Mouse (Mus musculus): ENCODE data around the gene Nrf1.

Gene Nrf1

DNA sequence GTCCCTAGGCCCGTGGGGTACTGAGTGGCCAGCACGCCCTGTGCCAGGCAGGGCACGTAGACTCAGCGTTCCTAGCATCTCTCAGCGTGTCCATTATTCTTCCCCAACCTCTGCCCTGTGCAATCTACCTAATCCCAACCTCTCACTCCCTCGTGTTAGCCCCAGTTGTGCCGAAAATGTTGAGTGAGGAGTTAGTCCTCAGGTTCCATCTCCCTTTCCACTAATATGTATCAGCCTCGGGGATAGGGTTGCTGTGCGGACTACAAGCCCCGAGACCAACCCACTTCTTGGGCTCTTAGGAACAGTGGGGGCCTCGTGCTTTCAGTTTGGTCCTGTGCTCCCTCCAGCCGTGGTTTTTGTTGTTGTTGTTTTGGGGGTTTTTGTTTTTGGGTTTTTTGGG is 128.7 kb downstream of the Nrf1 start:
- DNase-seq (ENCODE audit: low spot score): no peak

DNA sequence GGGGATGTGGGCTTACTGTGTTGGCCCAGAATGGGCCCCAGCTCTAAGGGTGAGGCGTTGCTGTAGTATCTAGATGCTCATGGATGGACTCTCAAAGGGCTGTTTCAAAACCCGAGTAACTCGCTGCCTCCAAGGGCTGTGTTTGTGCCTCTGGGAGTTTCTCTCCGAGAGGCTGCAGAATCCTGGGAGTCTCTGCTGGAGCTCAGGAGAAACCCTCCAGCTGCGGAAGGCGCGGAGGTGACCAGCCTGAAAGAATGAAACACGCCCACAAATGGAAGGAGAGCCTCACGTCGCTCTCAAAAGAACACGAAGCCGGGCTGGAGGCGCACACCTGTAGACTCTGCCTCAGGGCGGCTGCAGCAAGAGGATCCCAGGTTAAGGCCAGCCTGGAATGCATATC is 129.5 kb downstream of the Nrf1 start:
- DNase-seq (ENCODE audit: low spot score): no peak

DNA sequence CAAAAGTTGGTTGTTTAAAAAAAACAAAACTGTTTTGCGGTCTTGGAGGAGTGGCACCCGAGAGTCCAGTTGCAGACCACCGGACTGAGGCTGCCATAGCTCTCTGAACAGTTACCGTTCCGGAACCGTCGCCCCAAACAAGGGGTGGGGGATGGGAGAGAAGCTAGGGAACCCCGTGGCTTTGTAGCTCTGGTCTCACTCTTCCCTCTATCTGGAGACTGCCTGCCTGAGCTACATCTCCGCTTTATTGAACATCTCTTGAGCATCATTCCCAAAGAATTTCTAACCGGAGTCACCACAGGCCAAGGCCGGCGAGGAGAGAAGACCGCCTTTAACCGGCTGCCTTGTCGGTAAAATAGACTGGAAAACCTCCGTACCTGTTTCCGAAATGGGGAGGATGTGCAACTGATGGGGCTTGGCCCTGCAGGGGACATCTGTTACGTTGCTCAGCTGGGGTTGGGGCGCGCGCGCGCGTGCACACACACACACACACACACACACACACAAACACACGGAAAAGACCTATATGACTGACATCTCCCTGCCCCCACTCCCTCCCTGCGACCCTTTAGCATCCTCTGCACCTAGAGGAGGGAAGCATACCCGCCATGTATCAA is 130.3 kb downstream of the Nrf1 start:
- no peak for DNase-seq (ENCODE audit: low spot score)

DNA sequence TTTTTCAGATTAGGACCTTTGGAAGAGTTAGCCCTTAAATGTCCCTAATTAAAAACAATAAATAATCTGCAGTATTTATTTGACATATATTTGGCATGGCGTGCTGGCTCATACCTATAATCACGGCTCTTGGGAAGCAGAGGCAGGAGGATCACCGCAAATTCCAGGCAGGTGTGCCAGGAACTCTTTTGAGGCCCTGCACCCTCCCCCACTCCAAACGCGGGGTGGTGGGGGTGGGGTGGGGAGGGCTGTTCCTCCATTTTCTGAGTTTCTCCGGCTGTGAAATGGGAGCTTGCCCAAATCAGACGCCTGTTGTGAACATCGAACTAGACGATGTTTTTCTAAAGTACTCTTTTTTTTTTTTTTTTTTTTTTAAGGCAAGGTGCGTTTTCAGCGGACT is 131.3 kb downstream of the Nrf1 start:
- no peak for DNase-seq (ENCODE audit: low spot score)

DNA sequence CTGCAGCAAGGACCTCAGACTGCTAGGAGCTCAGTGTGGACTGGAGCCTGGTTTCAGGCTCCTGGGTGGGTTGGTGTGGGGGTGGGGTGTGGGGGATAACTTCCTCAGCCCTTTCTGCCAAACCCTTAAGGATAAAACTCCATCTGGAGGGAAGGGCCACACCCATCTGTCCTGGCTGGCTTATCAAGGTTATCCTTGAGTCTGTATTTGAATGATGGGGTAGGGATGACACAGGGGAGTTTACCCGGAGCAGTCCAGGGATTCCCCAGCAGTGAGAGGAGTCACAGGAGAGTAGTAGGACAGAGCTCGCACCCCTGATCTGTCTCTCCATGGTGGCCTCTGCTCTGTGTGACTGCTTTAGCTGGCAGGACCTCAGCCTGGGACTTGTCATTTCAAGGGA is 132.5 kb downstream of the Nrf1 start:
- DNase-seq (ENCODE audit: low spot score): no peak

DNA sequence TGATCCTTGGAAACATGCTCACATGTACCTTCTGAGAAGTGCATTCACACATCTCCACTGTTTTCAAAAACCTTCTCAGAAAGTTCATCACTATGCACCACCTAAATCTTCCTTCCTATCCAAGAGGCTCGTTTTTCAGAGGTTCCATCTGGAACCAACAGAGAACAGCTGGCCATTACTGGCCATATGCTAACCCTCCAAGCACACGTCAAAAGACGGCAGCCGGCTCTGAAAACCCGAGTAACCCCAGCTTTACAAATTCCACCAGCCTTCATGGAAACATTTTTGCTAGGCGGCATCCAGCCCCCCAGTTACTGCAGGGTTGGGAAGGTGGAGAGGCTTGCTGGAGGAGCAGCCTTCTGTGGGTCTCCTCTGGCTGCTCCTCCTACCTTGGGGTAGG is 134.2 kb downstream of the Nrf1 start:
- no peak for DNase-seq (ENCODE audit: low spot score)

DNA sequence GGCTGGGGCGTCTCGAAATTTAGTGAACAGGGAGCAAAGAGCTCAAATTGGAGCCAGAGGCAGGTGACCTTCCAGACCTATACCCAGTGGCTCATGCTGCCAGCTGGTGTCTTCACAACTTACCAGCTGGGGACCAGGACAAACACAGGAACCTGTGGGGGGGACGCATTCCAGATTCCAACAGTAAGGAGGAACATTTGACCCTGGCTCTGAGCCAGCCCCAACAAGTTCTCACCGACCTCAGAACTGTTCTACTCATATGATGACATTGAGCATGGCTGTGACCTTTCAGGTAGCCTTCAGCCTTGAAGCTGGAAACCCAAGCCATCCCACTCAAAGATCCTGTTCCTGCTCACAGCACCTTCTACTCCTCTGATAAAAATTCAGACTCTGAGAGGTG is 135.8 kb downstream of the Nrf1 start:
- DNase-seq (ENCODE audit: low spot score): no peak

DNA sequence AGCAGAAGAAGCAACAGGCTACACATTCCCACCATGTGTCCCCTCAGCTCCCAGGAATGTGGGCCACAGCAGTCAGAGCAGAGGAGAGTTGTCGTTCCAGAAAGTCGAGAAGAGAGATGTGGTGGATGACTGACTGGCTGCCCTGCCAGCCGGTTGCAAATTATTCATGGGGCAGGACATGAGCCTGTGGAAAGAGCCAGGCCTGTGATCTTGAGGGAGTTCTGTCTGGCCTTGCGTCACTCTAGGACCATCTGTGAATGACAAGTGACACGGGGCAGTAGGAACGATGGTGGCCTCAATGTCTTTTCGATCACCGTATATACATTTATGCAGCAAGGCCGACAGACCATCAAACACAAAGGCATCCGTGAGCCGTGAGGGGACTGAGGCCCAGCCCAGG is 147.9 kb downstream of the Nrf1 start:
- no peak for DNase-seq (ENCODE audit: low spot score)

DNA sequence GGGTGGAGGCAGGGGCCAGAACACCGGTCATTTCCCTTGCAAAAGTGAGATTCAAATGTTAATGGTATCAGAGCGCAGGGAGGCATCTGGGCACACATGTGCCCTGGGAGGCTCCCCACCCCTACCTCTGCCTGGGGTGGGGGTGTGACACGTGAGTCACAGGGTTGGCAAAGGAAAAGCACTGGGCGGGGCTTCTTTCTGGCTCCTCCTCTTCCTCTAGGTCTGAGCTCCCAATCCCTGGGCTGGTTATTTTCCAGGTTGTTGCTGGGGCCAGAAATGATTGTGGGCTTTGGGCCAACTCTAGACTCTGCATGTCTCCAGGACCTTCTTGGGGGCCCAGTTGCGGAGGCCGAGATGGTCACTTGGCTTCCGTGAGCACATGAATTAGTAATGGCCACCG is 148.4 kb downstream of the Nrf1 start:
- DNase-seq (ENCODE audit: low spot score): no peak

Measured in layer of hippocampus, adult 9-10 months (tissue).